Mouse (Mus musculus) brown adipose tissue, adult 24 weeks (tissue): ENCODE measurements around the gene Zfp827. TPM values are rescaled to one million over a fixed set of nuclear protein-coding genes. Genes with fewer than 3 reads are reported as not detected.
A peak's percentile ranks its signal among the peaks of the same experiment; 100 is the strongest.

Experiments
- H3K27ac ChIP-seq: fragments of 200-500 bp; replicated peaks from 2 replicates; pipeline ENCODE4 v1.5.1; 2012; ENCODE audit warnings: low read depth, mild to moderate bottlenecking, low read length
- H3K4me1 ChIP-seq: fragments of 200-500 bp; 2 replicates; pipeline ENCODE4 v1.6.1; 2012; ENCODE audit warnings: low read length, mixed read lengths; ENCODE audit not compliant: control insufficient read depth, insufficient read depth, insufficient read length
- H3K4me3 ChIP-seq: fragments of 200-500 bp; 2 replicates; pipeline ENCODE4 v1.5.1; 2012; ENCODE audit warnings: low read depth, mild to moderate bottlenecking, low read length, moderate library complexity; ENCODE audit not compliant: insufficient read depth
- polyA plus RNA-seq: library from polyadenylated mRNA; stranded (reverse); fragments of >200 nt; gene quantifications from 2 replicates; pipeline ENCODE4 v1.2.4, GENCODE M21; 2012; ENCODE audit not compliant: missing spikeins, insufficient read depth, insufficient read length

Zfp827 gene
- polyA plus RNA-seq, 1 experiment = 5.0 TPM

DNA sequence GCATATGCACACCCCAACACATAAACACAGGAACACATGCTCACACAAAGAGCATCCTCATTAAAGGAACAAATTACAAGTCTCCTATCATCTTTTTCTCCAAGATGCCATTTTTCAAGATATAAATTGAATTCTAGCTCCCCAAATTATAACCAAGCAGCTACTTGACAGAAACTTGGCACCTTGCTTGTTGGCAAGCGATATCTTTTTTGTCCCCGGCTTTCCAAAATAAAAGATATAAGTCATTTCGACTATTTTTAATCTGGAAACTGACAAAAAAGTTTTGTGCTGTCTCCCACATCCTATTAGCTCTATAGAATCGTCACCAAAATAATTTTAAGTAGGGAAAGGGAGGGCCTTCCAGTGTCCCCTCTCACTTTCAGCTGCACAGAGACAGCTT is 53.1 kb downstream of the Zfp827 start:
- H3K27ac ChIP-seq = no peak overlapping the region
- H3K4me3 ChIP-seq = no peak overlapping the region
- H3K4me1 ChIP-seq = peaks cover 26% of the 10 kb centered on the region

DNA sequence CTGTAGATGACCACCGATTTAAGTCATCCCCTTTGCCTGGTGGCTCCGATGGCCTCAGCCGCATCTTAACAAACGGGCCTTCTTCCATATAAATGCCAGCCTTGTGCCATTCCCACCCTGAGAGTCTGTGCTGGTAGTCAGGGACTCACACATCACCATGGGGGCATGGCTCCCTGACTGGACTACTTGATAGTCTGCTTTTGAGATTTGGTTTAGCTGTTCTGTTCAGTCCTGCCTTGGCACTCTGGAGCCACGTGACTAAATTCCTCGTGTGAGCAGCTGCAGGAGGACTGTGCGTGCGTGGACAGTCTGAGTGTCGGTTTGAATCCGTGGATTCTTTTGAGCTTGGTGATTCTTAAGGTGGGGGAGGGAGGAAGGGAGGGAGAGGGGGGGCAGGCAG is 53.7 kb downstream of the Zfp827 start:
- H3K4me1 ChIP-seq = peaks cover 26% of the 10 kb centered on the region
- no peak overlapping the region for H3K27ac ChIP-seq
- H3K4me3 ChIP-seq = no peak overlapping the region

DNA sequence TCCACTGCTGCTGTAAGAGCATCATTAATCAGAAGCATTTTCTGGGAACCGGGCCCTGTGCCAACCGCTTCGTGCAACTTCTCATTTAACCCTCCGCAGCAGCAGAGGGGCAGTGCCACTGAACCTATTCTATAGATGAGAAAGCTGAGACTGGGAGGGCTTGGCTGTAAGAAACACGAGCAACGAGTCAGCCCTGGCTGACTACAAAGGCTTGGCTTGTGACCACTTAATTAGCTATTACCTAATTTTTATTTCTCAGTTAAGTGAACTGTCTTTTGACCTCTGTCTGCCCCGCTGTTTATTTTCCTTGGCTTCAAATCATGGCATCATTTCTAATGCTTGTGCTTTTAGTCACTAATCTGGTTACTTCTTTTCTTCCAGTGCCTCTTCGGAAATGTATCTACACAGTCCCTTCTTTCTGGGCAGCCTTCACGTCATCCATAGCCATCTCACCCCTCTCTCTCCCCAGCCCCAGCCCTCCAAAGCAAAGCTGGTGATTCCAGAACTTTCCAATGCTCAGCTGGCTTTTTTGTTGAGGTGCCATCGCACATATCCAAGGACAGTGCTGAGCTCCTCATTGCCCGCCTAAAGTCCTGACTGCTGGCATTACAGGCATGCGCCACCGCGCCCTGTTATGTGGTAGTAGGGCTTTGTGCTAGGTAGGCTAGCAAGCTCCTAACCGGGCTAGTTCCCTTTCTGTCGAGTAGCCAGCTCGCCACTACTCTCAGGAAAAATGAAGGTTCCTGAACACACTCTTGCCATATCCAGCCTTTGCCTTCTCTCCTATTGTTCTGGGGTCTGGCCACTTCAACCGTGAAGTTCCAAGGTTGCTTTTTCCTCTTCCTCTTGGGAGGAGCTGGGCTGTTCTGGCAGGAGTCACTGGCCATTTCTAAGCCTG is 55.5 kb downstream of the Zfp827 start:
- Histone ChIP-seq H3K4me1 (peaks cover 31% of the 10 kb centered on the region), H3K4me3 (peak overlapping the region; percentile 17), H3K27ac (peak overlapping the region; percentile 96)

DNA sequence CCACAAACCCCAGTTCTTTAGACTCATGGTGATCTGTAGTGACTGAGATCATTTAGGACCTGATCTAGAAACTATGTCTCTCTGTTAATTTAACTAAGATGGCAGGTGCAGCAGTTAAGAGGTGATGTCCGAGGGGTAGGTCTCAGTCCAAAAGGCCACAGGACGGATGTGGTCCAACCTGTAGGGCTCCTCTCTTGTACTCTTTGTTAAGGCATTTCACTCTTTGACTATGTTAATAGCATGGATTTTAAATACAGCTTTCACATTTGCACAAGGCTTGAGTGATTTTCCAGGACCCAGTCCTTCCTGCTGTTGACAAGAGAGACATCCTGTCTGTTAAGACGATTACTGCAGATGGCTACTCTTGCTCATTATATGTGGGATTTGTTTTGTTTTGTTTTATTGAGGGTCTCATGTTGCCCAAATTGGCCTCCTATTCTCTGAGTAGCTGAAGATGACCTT is 56.2 kb downstream of the Zfp827 start:
- peaks cover 26% of the 10 kb centered on the region for H3K4me1 ChIP-seq
- H3K4me3 ChIP-seq = no peak overlapping the region
- peak overlapping the region; percentile 96 for H3K27ac ChIP-seq

DNA sequence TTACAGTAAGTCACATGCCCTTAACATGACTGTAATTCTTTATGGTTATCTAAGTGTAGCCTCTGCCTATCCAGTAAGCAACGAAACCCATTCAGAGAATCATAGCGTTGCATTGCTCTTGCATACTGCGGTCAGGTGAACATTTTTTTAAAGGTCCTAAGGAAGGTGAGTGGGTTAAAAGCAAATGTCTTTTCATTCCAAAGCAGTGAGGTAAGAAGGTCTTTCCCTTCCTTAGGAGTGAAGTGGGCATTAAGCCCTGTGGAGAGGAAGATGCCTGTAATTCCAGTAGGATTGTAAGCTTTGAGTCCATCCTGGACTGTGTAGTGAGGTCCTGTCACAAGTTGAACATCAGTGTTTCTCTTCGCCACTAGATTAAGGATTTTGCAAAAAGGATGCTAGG is 66.2 kb downstream of the Zfp827 start:
- Histone ChIP-seq H3K27ac (no peak overlapping the region), H3K4me1 (no peaks in the 10 kb centered on the region), H3K4me3 (no peak overlapping the region)

DNA sequence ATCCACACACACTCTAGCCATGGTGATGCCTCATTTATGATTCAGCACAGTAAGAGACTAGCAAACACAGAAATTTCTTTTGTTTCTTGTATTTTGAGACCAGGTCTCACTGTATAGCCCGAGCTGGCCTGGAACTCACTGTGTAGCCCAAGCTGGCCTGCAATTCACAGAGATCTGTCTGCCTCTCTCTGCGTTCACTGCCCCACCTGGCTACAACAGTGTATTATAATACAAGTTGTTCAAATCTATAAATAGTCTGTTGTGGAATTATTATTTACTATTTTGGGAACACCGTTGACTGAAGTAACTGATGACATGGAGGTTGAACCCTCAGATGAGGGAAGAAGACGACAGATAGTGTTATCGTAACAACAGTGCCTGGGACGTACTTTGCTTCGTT is 66.9 kb downstream of the Zfp827 start:
- H3K4me3 ChIP-seq = no peak overlapping the region
- H3K27ac ChIP-seq = no peak overlapping the region
- no peaks in the 10 kb centered on the region for H3K4me1 ChIP-seq

DNA sequence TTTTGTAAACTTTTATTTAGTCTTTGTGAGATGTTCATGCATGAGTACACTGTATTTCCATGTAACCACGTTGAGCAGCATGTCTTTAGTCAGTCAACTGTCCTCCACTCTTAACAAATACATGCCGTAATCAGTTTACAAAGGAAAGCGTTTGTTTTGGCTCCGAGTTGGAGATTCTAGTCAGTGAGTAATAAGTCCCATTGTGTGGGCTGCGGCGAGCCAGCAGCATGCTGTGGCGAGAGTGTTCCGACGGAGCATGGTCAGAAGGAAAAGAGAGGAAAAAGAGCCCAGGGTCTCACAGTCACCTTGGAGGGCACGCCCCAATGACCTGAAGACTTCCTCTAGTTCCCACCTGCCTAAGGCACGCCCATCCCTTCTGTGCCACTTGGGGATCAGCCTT is 68.7 kb downstream of the Zfp827 start:
- Histone ChIP-seq H3K27ac (no peak overlapping the region), H3K4me3 (no peak overlapping the region)

DNA sequence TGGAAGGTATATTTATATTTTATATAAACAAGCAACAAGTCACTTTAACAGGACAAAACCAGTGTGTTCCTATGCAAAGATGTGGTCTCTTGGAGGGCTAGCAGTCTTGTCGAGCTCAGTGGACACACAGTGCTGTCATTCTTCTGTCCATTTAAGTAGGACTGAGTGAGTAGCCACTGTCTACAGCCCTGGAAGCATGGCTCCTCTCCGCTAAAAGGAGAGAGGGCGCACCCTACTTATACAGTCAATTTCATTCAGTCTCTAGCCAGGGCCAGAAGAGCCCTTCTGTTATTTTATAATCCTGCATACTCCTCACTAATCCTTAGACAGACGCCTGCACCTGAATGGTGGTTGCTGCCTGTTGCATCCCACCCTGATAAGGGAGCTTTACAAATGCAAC is 74.5 kb downstream of the Zfp827 start:
- Histone ChIP-seq H3K4me3 (no peak overlapping the region), H3K4me1 (peaks cover 12% of the 10 kb centered on the region; the same call in 1 of the 2 replicates), H3K27ac (peak overlapping the region; percentile 7; the same call in 1 of the 2 replicates)

More for the DNA sequence above, 68.7 kb downstream of the Zfp827 start:
- H3K4me1 ChIP-seq = no peaks in the 10 kb centered on the region

DNA sequence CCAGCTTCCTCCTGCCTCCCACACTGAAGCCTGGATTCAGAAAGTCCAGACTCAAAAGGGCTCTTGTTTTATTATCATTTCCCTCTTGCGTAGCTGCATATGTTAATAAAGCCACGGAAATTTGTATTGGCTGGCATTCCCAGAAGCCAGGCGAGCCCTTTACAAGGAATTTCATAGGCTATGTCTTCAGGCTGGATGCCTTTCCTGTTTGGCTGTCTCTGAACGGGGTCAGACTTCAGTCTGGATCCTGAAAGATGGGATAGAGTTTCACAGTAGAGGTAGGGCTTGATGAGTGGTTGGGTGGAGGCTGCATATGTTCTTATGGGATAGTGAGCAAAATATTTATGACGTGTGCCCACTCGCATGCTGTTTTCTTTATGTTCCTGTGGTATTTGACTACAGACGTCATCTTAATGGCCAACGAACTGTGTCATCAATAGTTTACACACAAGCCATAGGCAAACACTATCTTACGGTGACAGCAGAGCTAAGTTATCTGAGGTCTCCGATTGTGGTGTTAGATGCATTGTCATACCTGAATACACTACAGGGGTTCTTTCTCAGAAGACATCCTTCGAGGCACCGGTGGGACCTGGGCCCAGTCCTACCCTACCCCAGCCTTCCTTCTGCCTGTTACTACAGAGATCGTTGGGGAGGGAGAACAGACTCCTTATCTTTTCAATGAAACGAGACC is 75.1 kb downstream of the Zfp827 start:
- Histone ChIP-seq H3K4me3 (no peak overlapping the region), H3K27ac (peak overlapping the region; percentile 83), H3K4me1 (peaks cover 12% of the 10 kb centered on the region; the same call in 1 of the 2 replicates)

DNA sequence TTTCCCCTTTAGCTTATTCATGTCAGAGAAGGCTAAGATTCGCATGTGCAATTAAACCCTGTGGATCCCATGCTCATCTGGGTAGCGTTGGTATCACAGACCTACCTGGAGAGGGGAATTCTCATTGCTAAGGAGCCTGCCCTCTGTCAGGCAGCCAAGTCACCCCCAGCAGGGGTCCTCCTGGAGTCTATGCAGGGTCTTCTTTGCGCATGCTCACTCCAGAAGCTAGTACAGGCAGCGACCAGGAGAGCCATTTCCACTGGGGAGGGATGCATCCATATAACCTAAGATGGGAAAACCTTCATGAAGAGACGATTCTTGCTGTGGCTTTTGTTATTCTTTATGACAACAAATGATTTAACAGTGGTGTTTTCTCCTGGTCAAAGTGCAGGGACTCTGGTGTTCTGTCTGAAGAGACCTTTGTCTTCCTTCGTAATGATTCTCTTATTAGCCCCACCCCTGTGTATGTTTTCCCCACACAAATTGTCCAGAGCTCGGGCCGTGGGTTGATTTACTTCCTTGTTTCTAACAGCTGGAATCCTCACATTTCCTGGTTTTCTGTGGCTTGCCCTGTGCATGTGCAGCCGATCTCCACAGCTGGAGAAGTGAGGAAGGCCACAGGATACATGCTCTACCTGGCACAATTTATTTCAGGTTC is 75.8 kb downstream of the Zfp827 start:
- peak overlapping the region; percentile 83 for H3K27ac ChIP-seq
- no peak overlapping the region for H3K4me3 ChIP-seq
- H3K4me1 ChIP-seq = peaks cover 12% of the 10 kb centered on the region; the same call in 1 of the 2 replicates

DNA sequence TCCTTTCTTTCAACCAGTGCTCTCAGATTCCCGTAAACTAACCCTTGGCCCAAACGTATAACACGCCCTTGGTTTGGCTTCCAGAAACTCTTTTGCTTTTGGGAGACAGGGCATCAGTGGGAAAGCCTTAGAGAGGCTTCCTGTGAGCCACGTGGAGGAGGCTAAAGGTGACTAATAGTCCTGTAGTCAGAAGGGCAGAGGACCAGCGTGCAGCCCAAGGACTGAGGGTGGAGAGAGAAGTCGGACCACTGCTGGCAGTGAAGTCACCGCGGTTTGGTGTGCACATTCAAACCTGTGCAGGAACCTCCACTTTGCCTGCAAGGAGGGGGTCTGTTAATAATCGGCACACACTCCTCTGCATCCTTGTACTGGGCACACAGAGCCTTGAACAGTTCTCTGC is 76.4 kb downstream of the Zfp827 start:
- peaks cover 12% of the 10 kb centered on the region; the same call in 1 of the 2 replicates for H3K4me1 ChIP-seq

DNA sequence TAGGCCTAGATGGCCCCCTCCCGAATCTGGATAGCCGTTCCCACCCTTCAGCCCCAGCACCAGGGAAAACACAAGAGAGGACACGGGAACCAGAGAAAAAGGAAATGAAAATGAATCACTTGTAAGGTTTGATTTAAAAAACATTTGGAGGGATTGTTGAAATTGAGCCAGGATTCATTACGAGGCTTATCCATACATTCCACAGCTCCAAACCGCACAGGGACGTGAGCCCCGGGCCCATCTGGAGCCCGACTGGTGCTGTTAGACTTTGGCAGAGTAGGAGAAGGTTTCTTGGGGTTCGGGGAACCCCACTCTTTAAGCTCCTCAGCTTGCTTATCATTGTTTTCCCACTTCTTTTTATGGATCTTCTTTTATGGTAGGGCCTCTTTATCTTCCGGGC is 76.9 kb downstream of the Zfp827 start:
- peak overlapping the region; percentile 83 for H3K27ac ChIP-seq

More for the DNA sequence above, 76.4 kb downstream of the Zfp827 start:
- H3K4me3 ChIP-seq = no peak overlapping the region
- peak overlapping the region; percentile 83 for H3K27ac ChIP-seq

DNA sequence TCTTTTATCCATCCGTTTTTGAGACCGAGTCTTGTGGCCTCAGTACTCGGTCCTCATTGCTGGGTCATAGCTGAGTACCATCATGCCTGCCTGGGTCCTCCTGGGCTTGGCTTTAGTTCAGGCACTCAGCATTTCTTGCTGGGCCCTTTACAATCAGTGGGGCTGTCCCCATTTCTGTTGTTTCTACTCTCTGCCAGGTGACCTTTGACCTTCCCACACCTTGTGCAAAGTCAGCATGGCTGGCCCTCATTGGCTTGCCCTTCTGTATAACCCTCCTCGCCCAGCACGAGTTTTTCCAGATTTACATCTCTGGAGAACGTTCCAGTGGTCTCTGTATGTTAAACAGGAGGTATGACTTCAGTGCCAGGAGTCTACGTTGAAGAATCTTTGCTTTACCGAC is 83.2 kb downstream of the Zfp827 start:
- Histone ChIP-seq H3K4me1 (peaks cover 8% of the 10 kb centered on the region; the same call in 1 of the 2 replicates), H3K27ac (no peak overlapping the region), H3K4me3 (no peak overlapping the region)

More for the DNA sequence above, 76.9 kb downstream of the Zfp827 start:
- Histone ChIP-seq H3K4me3 (no peak overlapping the region), H3K4me1 (peaks cover 12% of the 10 kb centered on the region; the same call in 1 of the 2 replicates)

DNA sequence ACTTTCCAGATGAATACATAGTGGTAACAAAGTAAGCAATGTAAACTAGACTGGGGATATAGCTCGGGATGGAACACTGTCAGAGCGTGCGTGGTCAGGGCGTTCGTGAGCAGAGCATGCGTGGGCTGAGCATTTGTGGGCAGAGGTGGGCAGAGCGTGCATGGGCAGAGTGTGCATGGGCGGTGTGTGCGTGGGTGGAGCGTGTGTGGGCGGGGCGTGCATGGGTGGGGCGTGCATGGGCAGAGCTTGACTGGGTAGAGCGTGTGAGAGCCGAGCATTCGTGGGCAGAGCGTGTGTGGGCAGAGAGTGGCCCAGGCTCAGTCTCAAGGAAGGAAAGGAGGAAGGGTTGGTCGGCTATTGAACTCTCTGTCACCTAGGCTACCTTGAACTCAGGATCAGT is 84.2 kb downstream of the Zfp827 start:
- Histone ChIP-seq H3K4me1 (peaks cover 12% of the 10 kb centered on the region; the same call in 1 of the 2 replicates), H3K4me3 (no peak overlapping the region), H3K27ac (no peak overlapping the region)

DNA sequence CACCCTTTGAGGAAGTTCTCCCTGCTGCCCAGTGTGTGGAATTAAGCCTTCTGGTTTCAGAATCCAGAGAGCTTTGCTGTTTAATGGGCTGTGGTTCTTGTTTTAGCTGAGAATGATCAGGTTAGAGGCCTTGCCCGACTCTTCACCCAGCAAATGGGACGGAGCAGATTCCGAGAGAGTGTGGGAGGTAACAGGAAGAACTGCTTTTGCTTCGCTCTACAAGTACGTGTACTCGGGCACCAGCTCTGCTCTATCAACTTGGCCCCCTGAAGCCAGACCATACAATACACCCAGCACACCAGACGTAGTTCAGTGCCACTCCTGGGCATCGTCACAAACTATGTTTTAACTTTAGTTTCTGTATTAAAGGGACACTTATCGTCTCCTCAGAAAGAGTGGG is 85.3 kb downstream of the Zfp827 start:
- Histone ChIP-seq H3K4me3 (no peak overlapping the region), H3K27ac (no peak overlapping the region), H3K4me1 (peaks cover 14% of the 10 kb centered on the region; the same call in 1 of the 2 replicates)
